Mouse (Mus musculus): ENCODE measurements around the gene Mn1.

DNA sequence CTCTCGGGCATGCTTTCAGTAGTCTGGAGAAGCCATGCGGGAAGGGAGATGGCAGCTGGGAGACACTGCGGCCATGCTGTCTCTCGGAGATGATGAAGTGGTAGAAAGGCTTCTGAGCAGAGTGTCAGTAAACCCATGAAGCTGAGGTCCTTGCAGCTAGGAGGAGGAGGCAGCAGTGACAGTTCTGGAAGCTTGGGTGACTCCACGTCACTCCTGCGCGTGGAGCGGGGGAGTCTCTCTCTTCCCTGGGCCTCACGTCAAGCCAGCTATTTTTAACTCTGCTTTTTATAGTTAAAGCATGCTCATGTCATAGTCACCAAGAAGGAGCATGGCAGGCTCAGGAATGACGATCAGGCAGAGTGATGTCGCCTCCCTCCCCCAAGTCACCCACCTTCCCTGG, 56.3 kb downstream of the Mn1 start:
- no peak for TF ChIP-seq CTCF (IDR thresholded peaks at IDR 0.05; ENCODE audit: extremely low read depth, insufficient read depth, low read length)
- TF ChIP-seq POLR2A (IDR thresholded peaks at IDR 0.05; ENCODE audit: extremely low read depth, insufficient read depth, low read length): peak; percentile 90

All from cortical plate, adult 2 months (tissue).